Mouse (Mus musculus) heart, embryonic 15.5 days (tissue): Measurements from ENCODE around the gene Ces1f. TPM values are rescaled to one million over a fixed set of nuclear protein-coding genes. Genes with fewer than 3 reads are reported as not detected.
A peak's percentile ranks its signal among the peaks of the same experiment; 100 is the strongest.
"Not testable (repeated sequence)": the region's sequence is repeated elsewhere in the genome, so short reads cannot be mapped to it uniquely, and the experiment has no call there.

Source experiments
- ATAC-seq: fragments of 200-750 bp; cut with Nextera tagmentation; replicated peaks from 2 replicates; pipeline ENCODE4 v1.8.0; 2017; ENCODE audit warnings: low read depth, moderate TSS enrichment; ENCODE audit not compliant: insufficient number of reproducible peaks, insufficient read depth, low FRiP score
- H3K27ac ChIP-seq: fragments of 300-500 bp; sonication (generic); 2 replicates; pipeline ENCODE4 v1.5.1; 2015; ENCODE audit warnings: mild to moderate bottlenecking, inconsistent platforms
- H3K27me3 ChIP-seq: fragments of 300-500 bp; sonication (generic); 2 replicates; pipeline ENCODE4 v1.6.1; 2015; ENCODE audit warnings: inconsistent platforms
- H3K36me3 ChIP-seq: fragments of 300-500 bp; sonication (generic); 2 replicates; pipeline ENCODE4 v1.6.1; 2015; ENCODE audit warnings: mild to moderate bottlenecking, inconsistent platforms
- H3K4me1 ChIP-seq: fragments of 300-500 bp; sonication (generic); replicated peaks from 2 replicates; pipeline ENCODE4 v1.6.1; 2015; ENCODE audit warnings: inconsistent platforms
- H3K4me2 ChIP-seq: fragments of 300-500 bp; sonication (generic); 2 replicates; pipeline ENCODE4 v1.6.1; 2015; ENCODE audit warnings: inconsistent platforms, mild to moderate bottlenecking, moderate library complexity
- H3K4me3 ChIP-seq: fragments of 300-500 bp; sonication (generic); 2 replicates; pipeline ENCODE4 v1.5.1; 2015; ENCODE audit warnings: mild to moderate bottlenecking, inconsistent platforms
- H3K9ac ChIP-seq: fragments of 300-500 bp; sonication (generic); 2 replicates; pipeline ENCODE4 v1.6.1; 2015; ENCODE audit warnings: mild to moderate bottlenecking, inconsistent platforms
- H3K9me3 ChIP-seq: fragments of 300-500 bp; sonication (generic); replicated peaks from 2 replicates; pipeline ENCODE4 v1.6.1; 2016; ENCODE audit warnings: inconsistent platforms
- WGBS: fragments of 180-500 bp; shearing (Covaris S2); methylation state at CpG from one replicate; pipeline ENCODE4 v1.1.7; 2015; ENCODE audit warnings: mixed read lengths; 5-methylcytosine and 5-hydroxymethylcytosine counted together
- polyA plus RNA-seq: library from polyadenylated mRNA; unstranded; fragments of >200 nt; fragmentation: Nextera tagmentation; extraction: Ambion mirVana; gene quantifications from 2 replicates; pipeline ENCODE4 v1.2.1, GENCODE M21; 2015

Ces1f gene
- polyA plus RNA-seq, 1 experiment from 2014 or later: 0.19 TPM

DNA sequence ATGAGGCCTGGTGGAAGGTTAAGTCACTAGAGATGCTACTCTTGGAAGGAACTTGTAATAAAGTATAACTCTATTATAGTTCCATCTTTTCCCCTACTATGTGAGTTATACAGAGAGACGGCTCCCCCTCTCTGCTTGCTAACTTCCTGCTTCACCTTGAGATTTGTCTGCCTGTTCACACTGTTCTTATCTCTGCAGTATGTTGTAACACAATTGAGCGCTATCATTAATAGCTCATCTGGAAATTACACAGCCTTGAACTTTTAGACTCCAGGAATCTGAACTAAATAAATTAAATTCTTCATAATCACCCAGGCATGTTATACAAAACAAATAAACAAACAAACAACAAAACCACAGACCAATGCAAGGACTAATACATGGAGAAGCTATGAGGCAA lies 33.5 kb downstream of the Ces1f start:
- Histone ChIP-seq H3K4me1 (no peaks in the 10 kb centered on the region), H3K4me3 (no peak overlapping the region), H3K9ac (no peak overlapping the region), H3K27ac (no peak overlapping the region), H3K36me3 (no peaks in the 10 kb centered on the region), H3K9me3 (no peaks in the 10 kb centered on the region), H3K27me3 (no peaks in the 10 kb centered on the region), H3K4me2 (no peak overlapping the region)
- no peak for ATAC-seq
- WGBS: 62% methylated on average over 2 of the region's 2 CpGs

DNA sequence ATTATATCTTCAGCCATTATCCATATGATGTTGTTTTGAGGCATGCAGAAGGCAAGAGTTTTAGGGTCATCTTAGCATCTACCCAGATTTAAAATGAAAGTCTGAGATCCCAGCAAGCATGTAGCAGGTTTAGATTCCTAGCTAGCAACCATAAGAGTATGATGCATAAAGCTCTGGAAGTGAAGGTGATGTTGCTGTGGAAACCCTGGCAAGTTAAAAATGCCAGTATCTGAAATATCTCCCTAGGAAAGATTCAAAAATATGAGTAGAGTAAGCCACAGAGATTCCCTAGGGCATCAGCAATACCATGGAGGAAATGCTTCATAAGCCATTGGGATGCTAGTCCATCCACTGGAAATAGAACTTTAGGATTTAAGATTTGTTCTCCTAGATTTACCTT lies 39.7 kb downstream of the Ces1f start:
- no peaks in the 10 kb centered on the region for H3K4me1 ChIP-seq
- no peak for ATAC-seq

DNA sequence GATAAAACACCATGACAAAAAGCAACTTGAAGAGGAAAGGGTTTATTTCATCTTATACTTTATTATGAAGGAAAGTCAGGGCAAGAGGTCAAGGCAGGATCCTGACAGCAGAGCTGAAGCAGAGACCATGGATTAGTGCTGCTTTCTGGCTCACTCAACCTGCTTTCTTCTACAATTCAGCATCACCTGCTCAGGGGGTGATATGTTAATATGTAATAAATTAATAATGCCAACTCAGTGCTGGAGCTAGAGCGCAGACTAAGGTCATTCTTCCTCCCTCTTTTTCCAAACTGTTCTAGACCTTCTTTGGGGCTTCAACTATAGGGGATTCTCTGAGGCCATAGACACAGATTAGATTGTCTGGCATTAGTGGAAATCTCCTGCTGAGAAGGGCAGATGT lies 43.9 kb downstream of the Ces1f start:
- 89% methylated on average over 1 of the region's 1 CpGs for WGBS
- Histone ChIP-seq H3K36me3 (no peaks in the 10 kb centered on the region), H3K27ac (no peak overlapping the region), H3K27me3 (no peaks in the 10 kb centered on the region), H3K9ac (no peak overlapping the region), H3K9me3 (no peaks in the 10 kb centered on the region), H3K4me2 (no peak overlapping the region), H3K4me1 (no peaks in the 10 kb centered on the region), H3K4me3 (no peak overlapping the region)
- no peak for ATAC-seq

More for the DNA sequence above, 39.7 kb downstream of the Ces1f start:
- Histone ChIP-seq H3K27me3 (no peaks in the 10 kb centered on the region), H3K36me3 (no peaks in the 10 kb centered on the region), H3K27ac (no peak overlapping the region), H3K9me3 (no peaks in the 10 kb centered on the region), H3K9ac (no peak overlapping the region), H3K4me3 (no peak overlapping the region), H3K4me2 (no peak overlapping the region)

DNA sequence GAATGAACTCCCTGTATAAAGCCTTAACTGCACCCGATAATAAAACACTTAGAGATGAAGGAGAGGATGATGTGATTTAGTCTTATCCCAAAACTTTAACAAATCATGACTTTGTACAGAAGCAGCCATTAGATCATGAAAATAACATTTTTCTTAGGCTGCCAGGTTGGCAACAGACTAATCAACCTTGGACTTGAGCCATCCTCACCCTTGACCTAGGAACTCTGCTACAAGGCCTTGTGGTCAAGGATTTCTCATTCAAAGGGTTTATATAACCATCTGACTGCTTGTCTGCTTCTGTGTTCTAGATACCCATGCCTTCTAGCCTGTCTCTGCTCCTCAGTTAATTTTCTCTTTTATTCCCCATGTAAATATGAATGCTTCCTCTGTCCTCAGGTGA lies 44.8 kb downstream of the Ces1f start:
- Histone ChIP-seq H3K9me3 (no peaks in the 10 kb centered on the region), H3K27me3 (no peaks in the 10 kb centered on the region), H3K27ac (no peak overlapping the region), H3K4me2 (no peak overlapping the region), H3K36me3 (no peaks in the 10 kb centered on the region), H3K4me1 (no peaks in the 10 kb centered on the region), H3K9ac (no peak overlapping the region), H3K4me3 (no peak overlapping the region)
- whole genome bisulfite sequencing: 78% methylated on average over 1 of the region's 1 CpGs
- ATAC-seq: no peak

DNA sequence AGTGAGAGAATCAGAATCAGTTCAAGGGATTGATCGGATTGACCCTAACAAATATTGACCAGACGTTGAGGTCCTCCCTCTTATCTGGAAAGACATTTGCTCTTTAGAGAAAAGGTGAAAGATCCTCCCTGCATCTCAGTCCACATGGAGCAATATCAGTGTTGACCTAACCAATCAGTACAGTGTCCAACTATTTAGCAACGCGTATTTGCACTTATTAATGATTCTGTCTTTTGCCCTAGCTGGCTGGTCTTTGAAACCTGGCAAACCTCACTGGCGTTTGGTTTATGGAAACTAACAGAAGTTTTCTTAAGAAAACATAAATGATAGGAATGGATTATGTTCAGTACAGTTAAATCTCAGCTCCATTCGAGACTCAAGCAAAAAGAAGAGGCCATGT lies 45.5 kb downstream of the Ces1f start:
- Histone ChIP-seq H3K27ac (no peak overlapping the region), H3K4me2 (no peak overlapping the region), H3K4me1 (no peaks in the 10 kb centered on the region), H3K27me3 (no peaks in the 10 kb centered on the region), H3K9me3 (no peaks in the 10 kb centered on the region), H3K4me3 (no peak overlapping the region), H3K9ac (no peak overlapping the region), H3K36me3 (no peaks in the 10 kb centered on the region)
- 79% methylated on average over 6 of the region's 6 CpGs for WGBS
- ATAC-seq: no peak

DNA sequence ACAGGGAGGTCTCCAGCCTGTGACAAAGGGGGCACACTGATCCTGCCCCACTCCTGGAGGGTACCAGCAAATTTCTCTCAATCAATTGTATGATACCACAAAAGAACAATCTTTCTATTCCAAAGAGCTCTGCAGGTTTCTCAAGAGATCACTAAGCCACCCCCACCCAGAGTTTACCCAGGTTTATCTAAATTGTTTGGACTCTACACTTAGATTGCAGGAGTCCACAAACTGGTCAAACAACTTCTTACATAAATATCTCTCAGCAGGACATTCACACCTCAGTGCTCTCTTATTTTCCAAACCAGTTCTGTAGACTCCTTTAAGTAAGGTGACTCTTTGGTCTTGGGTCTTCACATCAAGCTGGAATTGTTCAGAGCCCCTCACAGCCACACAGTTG lies 50.1 kb downstream of the Ces1f start, which contains the start of gene Ces1e:
TSS of gene Ces1e (minus strand) at position 174 of the 400 bp plus-strand sequence.
- Histone ChIP-seq H3K27ac (no peak within 1 kb of the TSS), H3K4me2 (no peak within 1 kb of the TSS), H3K36me3 (no peaks in the 10 kb centered on the region), H3K9ac (no peak within 1 kb of the TSS), H3K27me3 (no peaks in the 10 kb centered on the region), H3K9me3 (no peaks in the 10 kb centered on the region), H3K4me3 (no peak within 1 kb of the TSS), H3K4me1 (no peaks in the 10 kb centered on the region)
- ATAC-seq: no peak

DNA sequence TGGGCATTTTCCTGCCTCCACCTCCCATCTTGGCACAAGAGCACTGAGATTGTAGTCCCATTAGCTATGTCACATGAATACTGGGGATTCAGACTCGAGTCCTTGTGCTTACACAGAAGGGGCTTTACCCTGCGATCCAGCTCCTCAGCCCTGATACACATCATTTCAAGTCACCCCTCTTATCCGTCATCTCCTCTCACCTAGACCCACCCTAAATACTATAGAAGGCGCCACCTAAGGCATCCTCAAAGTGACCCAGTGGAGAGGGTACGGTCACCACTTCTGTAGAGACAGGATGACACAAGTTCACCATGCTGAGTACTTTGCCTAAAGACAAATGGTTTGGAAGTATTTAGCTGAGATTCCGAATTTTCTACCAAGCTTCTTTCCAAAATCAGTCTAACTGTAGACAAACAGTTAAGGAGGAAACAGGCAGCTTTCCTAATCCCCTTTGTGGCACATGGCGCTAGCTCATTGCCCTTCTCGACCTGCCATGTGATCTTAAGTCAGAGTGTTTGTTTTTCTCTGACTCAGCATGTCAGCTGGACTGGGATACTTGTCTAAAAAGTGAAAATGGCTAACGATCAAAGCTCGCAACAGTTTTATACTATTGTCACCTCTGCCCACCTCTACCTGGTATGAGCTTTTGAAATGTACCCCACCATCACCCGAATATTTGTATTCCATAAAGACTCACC lies 50.7 kb downstream of the Ces1f start:
- H3K4me2 ChIP-seq: no peak overlapping the region
- WGBS: 64% methylated on average over 11 of the region's 11 CpGs
- no peak overlapping the region for H3K4me3 ChIP-seq
- no peaks in the 10 kb centered on the region for H3K9me3 ChIP-seq
- H3K9ac ChIP-seq: no peak overlapping the region
- no peaks in the 10 kb centered on the region for H3K27me3 ChIP-seq
- no peaks in the 10 kb centered on the region for H3K36me3 ChIP-seq
- no peak for ATAC-seq
- no peaks in the 10 kb centered on the region for H3K4me1 ChIP-seq
- no peak overlapping the region for H3K27ac ChIP-seq

DNA sequence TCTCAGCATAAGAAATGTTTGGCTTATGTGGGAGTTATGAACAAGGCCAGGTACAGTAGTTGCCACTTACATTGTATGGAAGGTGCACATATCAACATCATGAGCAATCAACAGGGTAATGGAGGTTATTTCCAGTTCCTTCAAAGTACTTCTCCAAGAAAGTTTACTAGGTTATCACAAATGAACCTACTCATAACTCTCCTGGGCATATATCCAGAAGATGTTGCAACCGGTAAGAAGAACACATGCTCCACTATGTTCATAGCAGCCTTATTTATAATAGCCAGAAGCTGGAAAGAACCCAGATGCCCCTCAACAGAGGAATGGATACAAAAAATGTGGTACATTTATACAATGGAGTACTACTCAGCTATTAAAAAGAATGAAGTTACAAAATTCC lies 53.1 kb downstream of the Ces1f start:
- not testable (repeated sequence) for H3K27ac ChIP-seq, H3K36me3 ChIP-seq, H3K4me1 ChIP-seq, H3K9ac ChIP-seq, H3K9me3 ChIP-seq, H3K27me3 ChIP-seq, H3K4me2 ChIP-seq, ATAC-seq, H3K4me3 ChIP-seq
- WGBS: 97% methylated on average over 1 of the region's 1 CpGs

DNA sequence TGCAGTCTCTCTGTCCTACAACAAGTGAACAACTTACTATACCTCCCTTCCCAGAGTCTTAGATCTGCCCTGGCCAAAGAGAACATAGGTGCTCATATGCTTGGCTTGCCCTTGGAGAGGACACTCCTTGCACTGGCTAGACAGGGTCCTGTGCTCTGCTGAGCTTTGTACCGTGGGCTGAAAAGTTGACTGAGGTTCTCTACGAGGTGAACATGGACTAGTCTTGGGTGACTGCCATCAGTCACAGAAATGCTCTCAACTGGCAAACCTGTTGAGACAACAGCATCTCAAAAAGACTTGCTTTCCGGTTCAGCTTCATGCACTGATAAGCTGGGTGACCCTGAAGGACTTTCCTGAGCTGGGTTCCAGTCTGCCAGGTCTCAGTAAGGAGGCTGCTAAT lies 57.7 kb downstream of the Ces1f start:
- Histone ChIP-seq H3K27me3 (no peaks in the 10 kb centered on the region), H3K4me2 (no peak overlapping the region), H3K4me3 (no peak overlapping the region), H3K36me3 (no peaks in the 10 kb centered on the region), H3K9ac (no peak overlapping the region), H3K27ac (no peak overlapping the region), H3K9me3 (no peaks in the 10 kb centered on the region), H3K4me1 (peaks cover 20% of the 10 kb centered on the region)
- WGBS: 65% methylated on average over 3 of the region's 3 CpGs
- no peak for ATAC-seq

DNA sequence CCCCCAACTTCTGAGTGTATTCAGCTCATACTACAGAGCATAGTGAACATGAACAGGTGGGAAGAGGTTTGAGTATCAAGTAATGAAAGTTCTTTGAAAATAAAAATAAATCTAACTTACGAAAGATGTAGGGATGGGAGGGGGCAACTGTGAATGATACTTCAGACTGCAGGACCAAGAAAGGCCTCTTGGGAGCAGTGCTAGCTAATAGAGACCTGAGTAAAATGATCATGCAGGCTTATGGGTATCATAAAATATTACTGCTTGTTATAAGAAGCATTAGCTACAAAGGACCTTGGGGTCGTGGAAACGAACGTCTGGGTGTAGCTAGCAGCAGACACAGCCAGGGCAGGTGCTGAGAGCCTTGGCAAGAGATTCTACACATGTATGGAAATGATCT lies 61.7 kb downstream of the Ces1f start:
- H3K9me3 ChIP-seq: no peaks in the 10 kb centered on the region
- H3K36me3 ChIP-seq: no peaks in the 10 kb centered on the region
- H3K4me1 ChIP-seq: peaks cover 21% of the 10 kb centered on the region
- 0 out of 2 replicates have a peak, but pooled peaks have one; percentile 48 for ATAC-seq
- H3K4me2 ChIP-seq: no peak overlapping the region
- H3K4me3 ChIP-seq: no peak overlapping the region
- WGBS: 47% methylated on average over 4 of the region's 4 CpGs
- H3K9ac ChIP-seq: no peak overlapping the region
- peak overlapping the region; percentile 82 for H3K27ac ChIP-seq
- no peaks in the 10 kb centered on the region for H3K27me3 ChIP-seq

DNA sequence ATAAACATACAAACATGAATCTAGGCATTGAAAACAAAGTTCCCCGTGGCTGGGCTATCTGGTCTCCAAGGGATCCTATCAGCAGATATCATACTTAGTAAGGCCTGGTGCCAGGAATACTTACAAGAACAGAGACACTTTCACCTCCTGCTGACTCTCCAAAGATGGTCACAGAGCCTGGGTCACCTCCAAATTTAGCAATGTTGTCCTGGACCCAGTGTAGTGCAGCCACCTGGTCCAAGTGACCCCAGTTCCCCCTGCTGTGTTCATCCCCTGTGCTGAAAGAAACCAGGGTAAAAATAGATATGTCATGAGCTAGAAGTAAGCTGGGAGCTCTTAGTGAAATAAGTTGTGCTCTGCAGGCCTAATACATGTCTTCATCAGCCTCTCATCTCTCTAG lies 62.2 kb downstream of the Ces1f start:
- Histone ChIP-seq H3K36me3 (no peaks in the 10 kb centered on the region), H3K4me3 (no peak overlapping the region), H3K9ac (no peak overlapping the region), H3K4me2 (no peak overlapping the region), H3K27ac (peak overlapping the region; percentile 82), H3K27me3 (no peaks in the 10 kb centered on the region), H3K4me1 (peaks cover 21% of the 10 kb centered on the region), H3K9me3 (no peaks in the 10 kb centered on the region)
- 36% methylated on average over 1 of the region's 1 CpGs for WGBS
- ATAC-seq: peak; percentile 92

DNA sequence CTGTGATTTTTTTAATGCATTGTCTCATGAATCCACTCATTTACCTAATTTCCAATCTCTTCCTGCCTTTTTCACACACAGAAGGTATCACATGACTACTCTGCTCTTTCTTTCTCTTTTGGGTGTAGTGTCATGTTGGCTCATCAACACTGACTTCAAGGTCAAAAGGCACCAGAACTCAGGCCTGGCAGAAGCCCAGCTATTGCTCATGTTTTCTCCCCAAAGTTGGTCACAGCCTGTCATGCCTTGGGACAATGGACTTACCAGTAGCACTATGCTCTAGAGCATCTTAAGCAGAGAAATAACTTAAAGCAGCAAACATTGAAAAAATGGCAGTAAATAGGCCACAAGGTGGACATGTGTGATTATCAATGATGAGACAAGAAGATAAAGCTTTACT lies 68.5 kb downstream of the Ces1f start:
- Histone ChIP-seq H3K36me3 (no peaks in the 10 kb centered on the region), H3K27ac (no peak overlapping the region), H3K9ac (no peak overlapping the region), H3K9me3 (no peaks in the 10 kb centered on the region), H3K4me2 (no peak overlapping the region), H3K4me1 (no peaks in the 10 kb centered on the region), H3K4me3 (no peak overlapping the region), H3K27me3 (no peaks in the 10 kb centered on the region)
- ATAC-seq: no peak
